Mouse (Mus musculus) myocyte (in vitro differentiated cells): ENCODE data around the gene Cd209f. TPM values are rescaled to one million over a fixed set of nuclear protein-coding genes. Genes with fewer than 3 reads are reported as not detected.
"Not testable (repeated sequence)": the region's sequence is repeated elsewhere in the genome, so short reads cannot be mapped to it uniquely, and the experiment has no call there.

ENCODE experiments used
- H3K27me3 ChIP-seq: one replicate; pipeline ENCODE4 v1.6.1; 2011; ENCODE audit not compliant: control insufficient read depth, insufficient read depth, insufficient read length
- H3K36me3 ChIP-seq: one replicate; pipeline ENCODE4 v1.6.1; 2011; ENCODE audit not compliant: control insufficient read depth, insufficient read depth
- H3K4me2 ChIP-seq: one replicate; pipeline ENCODE4 v1.6.1; 2011; ENCODE audit warnings: low read depth, control low read depth
- H3K4me3 ChIP-seq: one replicate; pipeline ENCODE4 v1.5.1; 2011; ENCODE audit warnings: mild to moderate bottlenecking, control low read depth, moderate library complexity
- H3K79me2 ChIP-seq: one replicate; pipeline ENCODE4 v1.6.1; 2011; ENCODE audit not compliant: control insufficient read depth, insufficient read depth
- H3ac ChIP-seq: one replicate; pipeline ENCODE4 v1.6.1; 2011; ENCODE audit not compliant: control insufficient read depth, insufficient read length
- CEBPB ChIP-seq: IDR thresholded peaks from 2 replicates; pipeline ENCODE4 v1.6.1; 2011; ENCODE audit warnings: mild to moderate bottlenecking, moderate library complexity; ENCODE audit not compliant: poor library complexity, insufficient read depth, severe bottlenecking
- E2F4 ChIP-seq: IDR thresholded peaks from one replicate; pipeline ENCODE4 v1.6.1; 2011; ENCODE audit warnings: mild to moderate bottlenecking, control low read depth, moderate library complexity; ENCODE audit not compliant: insufficient read depth
- MAX ChIP-seq: IDR thresholded peaks from one replicate; pipeline ENCODE4 v1.6.1; 2011; ENCODE audit warnings: low read depth, mild to moderate bottlenecking, control low read depth
- MYOD1 ChIP-seq, 3 experiments: IDR thresholded peaks; one replicate each; pipeline ENCODE4 v1.6.1; 2011; ENCODE audit warnings: control low read depth in 2 of 3, low read depth in 2 of 3, mild to moderate bottlenecking in 2 of 3, moderate library complexity in 1 of 3; ENCODE audit not compliant: insufficient read length in 2 of 3, control insufficient read depth in 1 of 3
- MYOG ChIP-seq, 3 experiments: IDR thresholded peaks; one replicate each; pipeline ENCODE4 v1.6.1; 2011; ENCODE audit warnings: control low read depth in 2 of 3, low read depth in 2 of 3, mild to moderate bottlenecking in 2 of 3; ENCODE audit not compliant: insufficient read length in 2 of 3, control insufficient read depth in 1 of 3, insufficient read depth in 1 of 3
- POLR2A ChIP-seq: IDR thresholded peaks from one replicate; pipeline ENCODE4 v1.6.1; 2011; ENCODE audit warnings: low read depth, mild to moderate bottlenecking, control low read depth, moderate library complexity; ENCODE audit not compliant: insufficient read length
- POLR2AphosphoS2 ChIP-seq: IDR thresholded peaks from one replicate; pipeline ENCODE4 v1.6.1; 2011; ENCODE audit warnings: low read depth, control low read depth; ENCODE audit not compliant: insufficient read length
- REST ChIP-seq: IDR thresholded peaks from one replicate; pipeline ENCODE4 v1.6.1; 2011; ENCODE audit warnings: mild to moderate bottlenecking, control low read depth, moderate library complexity; ENCODE audit not compliant: insufficient read depth, insufficient read length
- SRF ChIP-seq: IDR thresholded peaks from one replicate; pipeline ENCODE4 v1.6.1; 2011; ENCODE audit warnings: low read depth; ENCODE audit not compliant: control insufficient read depth, insufficient read length
- TCF12 ChIP-seq: IDR thresholded peaks from one replicate; pipeline ENCODE4 v1.6.1; 2011; ENCODE audit warnings: mild to moderate bottlenecking, control low read depth; ENCODE audit not compliant: poor library complexity, insufficient read depth, severe bottlenecking
- TCF3 ChIP-seq: IDR thresholded peaks from one replicate; pipeline ENCODE4 v1.6.1; 2011; ENCODE audit warnings: low read depth, control low read depth; ENCODE audit not compliant: insufficient read length
- USF1 ChIP-seq: IDR thresholded peaks from one replicate; pipeline ENCODE4 v1.6.1; 2011; ENCODE audit warnings: low read depth, mild to moderate bottlenecking, control low read depth, moderate library complexity
- polyA plus RNA-seq: library from polyadenylated mRNA; unstranded; fragments of >200 nt; fragmentation: generic; extraction: Trizol; gene quantifications from one replicate; pipeline ENCODE4 v1.2.1, GENCODE M21; 2012; ENCODE audit warnings: missing spikeins

Gene Cd209f
- polyA plus RNA-seq = not detected

DNA sequence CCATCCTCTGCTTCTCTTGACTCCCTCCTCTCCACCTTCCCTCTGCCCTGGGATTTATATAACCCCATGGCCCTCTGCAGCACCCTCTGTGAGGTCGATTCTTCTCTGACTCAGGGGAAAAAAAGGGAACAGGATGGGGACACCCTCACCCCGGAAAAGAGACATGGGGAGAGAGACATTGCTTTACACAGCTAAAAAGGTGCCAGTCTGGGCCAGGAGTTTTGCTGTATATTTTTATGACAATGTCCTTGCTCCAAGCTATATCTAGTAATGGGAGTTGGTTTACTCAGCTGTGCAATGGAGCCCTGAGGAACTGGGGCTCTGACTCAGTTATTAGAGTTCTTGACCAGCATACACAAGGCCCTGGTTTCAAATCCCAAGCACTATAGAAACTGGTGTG, at the start of gene Cd209f:
Gene Cd209f, minus strand, starts transcription at position 101 of the 400 bp plus-strand sequence.
- not testable (repeated sequence) for H3K4me3 ChIP-seq, H3K27me3 ChIP-seq, H3ac ChIP-seq, H3K4me2 ChIP-seq, H3K36me3 ChIP-seq, H3K79me2 ChIP-seq

DNA sequence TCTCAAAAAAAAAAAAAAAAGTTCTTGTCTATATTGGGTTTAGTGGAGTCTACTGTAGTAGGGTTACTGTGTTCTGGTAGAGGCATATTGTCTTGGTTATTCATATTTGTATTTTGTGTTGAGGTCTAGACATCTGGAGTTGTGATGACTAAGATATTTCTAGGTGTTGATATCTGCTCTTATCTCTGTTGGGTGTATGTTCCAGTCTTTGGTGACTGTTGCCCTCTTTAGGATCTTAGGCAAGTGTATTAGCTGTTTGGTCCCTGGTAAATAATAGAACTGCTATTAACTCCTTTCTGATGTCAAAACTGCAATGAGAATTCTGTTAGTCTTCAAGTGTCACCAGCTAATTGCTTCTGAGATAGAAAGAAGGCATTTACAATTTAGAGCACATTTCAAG, 49.2 kb upstream of the Cd209f start:
- no peak overlapping the region for H3K4me2 ChIP-seq
- H3K79me2 ChIP-seq = no peaks in the 10 kb centered on the region
- H3K27me3 ChIP-seq = no peaks in the 10 kb centered on the region
- H3ac ChIP-seq = no peak overlapping the region
- TF ChIP-seq REST = no peak
- TF ChIP-seq TCF12 = no peak
- TF ChIP-seq MAX = no peak
- TF ChIP-seq E2F4 = no peak
- no peak for TF ChIP-seq MYOD1 (IDR thresholded peaks at IDR 0.05; ENCODE audit: control insufficient read depth in 1 of 3, insufficient read length in 2 of 3, low read depth in 2 of 3)
- no peak for TF ChIP-seq USF1
- no peak for TF ChIP-seq TCF3
- no peak for TF ChIP-seq POLR2A
- no peak for TF ChIP-seq POLR2AphosphoS2
- no peak for TF ChIP-seq MYOG (IDR thresholded peaks at IDR 0.05; ENCODE audit: control insufficient read depth in 1 of 3, insufficient read depth in 1 of 3, insufficient read length in 2 of 3, low read depth in 2 of 3)
- no peak for TF ChIP-seq SRF
- no peak for TF ChIP-seq CEBPB
- H3K4me3 ChIP-seq = no peak overlapping the region
- H3K36me3 ChIP-seq = no peaks in the 10 kb centered on the region

DNA sequence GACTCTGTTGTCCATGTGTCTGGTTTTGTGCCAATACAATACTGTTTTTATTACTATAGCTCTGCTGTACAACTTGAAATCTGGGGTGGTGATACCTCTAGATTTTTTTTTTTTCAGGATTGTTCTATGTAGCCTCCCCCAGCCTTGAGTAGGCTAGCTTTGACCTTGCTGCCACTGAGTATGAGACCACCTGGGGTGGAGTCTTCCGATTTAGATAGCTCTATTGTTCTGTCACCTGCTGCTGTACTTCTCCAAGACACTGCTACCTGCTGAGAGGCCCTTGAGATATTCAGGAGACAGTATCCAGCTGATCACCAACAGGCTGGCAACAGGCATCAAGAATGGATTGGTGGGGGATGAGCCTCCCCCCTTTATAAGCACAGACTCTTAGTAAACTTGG, 41.6 kb upstream of the Cd209f start:
- H3K4me3 ChIP-seq = no peak overlapping the region
- TF ChIP-seq CEBPB (no peak), REST (no peak), SRF (no peak), TCF3 (no peak), MAX (no peak)
- no peaks in the 10 kb centered on the region for H3K36me3 ChIP-seq
- no peak overlapping the region for H3ac ChIP-seq
- no peak overlapping the region for H3K4me2 ChIP-seq
- H3K79me2 ChIP-seq = no peaks in the 10 kb centered on the region
- H3K27me3 ChIP-seq = peaks cover 9% of the 10 kb centered on the region

DNA sequence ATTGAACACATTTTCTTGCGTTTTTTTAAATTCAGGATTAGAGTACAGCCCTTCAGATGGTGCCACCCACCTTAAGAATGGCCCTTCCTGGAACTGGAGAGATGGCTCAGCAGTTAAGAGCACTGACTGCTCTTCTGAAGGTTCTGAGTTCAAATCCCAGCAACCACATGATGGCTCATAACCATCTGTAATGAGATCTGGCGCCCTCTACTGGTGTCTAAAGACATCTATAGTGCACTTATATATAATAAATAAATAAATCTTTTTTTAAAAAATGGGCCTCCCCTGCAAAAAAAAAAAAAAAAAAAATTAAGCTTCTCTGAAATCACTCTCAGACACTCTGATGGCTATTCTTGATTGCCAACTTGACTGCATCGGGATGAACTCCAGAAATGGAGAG, 36.1 kb upstream of the Cd209f start:
- H3K4me2 ChIP-seq = no peak overlapping the region
- no peaks in the 10 kb centered on the region for H3K36me3 ChIP-seq
- H3K79me2 ChIP-seq = no peaks in the 10 kb centered on the region
- H3ac ChIP-seq = no peak overlapping the region
- TF ChIP-seq TCF12 (no peak), SRF (no peak), E2F4 (no peak), MYOG (IDR thresholded peaks at IDR 0.05; ENCODE audit: control insufficient read depth in 1 of 3, insufficient read depth in 1 of 3, insufficient read length in 2 of 3, low read depth in 2 of 3) (no peak), POLR2AphosphoS2 (no peak), REST (no peak), CEBPB (no peak), POLR2A (no peak), MAX (no peak), TCF3 (no peak), MYOD1 (IDR thresholded peaks at IDR 0.05; ENCODE audit: control insufficient read depth in 1 of 3, insufficient read length in 2 of 3, low read depth in 2 of 3) (no peak), USF1 (no peak)
- peaks cover 9% of the 10 kb centered on the region for H3K27me3 ChIP-seq
- no peak overlapping the region for H3K4me3 ChIP-seq

DNA sequence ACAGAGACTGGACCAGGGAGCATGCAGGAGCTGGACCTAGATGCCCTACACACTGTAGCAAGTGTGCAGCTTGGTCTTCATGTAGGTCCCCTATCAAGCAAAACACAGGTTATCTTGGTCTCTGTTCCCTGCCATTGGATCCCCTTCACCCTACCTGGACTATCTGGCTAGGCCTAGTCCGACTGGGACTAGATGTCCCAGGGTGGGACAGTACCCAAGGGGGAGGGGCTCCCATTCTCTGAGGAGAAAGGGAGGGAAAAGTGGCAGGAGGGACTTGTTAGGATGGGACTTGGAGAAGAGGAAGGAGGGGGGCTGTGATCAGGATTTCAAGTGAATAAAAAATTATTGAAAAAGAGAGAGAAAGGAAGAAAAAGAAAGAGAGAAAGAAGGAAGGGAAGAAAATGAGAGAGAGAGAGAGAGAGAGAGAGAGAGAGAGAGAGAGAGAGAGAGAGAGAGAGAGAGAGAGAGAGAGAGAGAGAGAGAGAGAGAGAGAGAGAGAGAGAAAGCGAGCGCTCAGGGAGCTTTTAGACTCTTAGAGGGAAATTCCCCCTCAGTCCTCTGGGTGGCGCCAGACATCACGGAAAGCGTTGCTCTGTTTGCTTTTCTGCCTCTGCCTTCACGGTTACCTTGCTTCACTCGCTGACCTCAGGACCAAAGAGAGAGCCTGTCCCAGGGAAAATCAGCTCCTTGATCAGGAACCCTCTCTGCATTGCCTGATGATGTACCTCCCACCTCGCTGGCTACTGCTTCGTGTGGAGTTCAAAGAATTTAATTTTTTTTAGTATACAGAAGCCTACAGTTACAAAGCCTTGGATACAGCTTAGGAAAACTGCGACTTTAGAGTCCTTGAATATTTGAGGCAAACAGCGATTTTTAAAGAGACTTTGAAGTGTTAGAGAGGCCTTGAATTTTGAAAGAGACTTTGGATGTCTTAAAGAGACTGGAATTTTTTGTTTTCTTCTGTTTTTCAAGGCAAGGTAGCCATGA, 34.3 kb upstream of the Cd209f start:
- no peak overlapping the region for H3ac ChIP-seq
- TF ChIP-seq MYOD1 (IDR thresholded peaks at IDR 0.05; ENCODE audit: control insufficient read depth in 1 of 3, insufficient read length in 2 of 3, low read depth in 2 of 3) (no peak), TCF3 (no peak), POLR2A (no peak), MYOG (IDR thresholded peaks at IDR 0.05; ENCODE audit: control insufficient read depth in 1 of 3, insufficient read depth in 1 of 3, insufficient read length in 2 of 3, low read depth in 2 of 3) (no peak), USF1 (no peak), MAX (no peak), CEBPB (no peak)
- H3K4me3 ChIP-seq = no peak overlapping the region
- no peaks in the 10 kb centered on the region for H3K36me3 ChIP-seq
- H3K79me2 ChIP-seq = no peaks in the 10 kb centered on the region
- H3K4me2 ChIP-seq = peak overlapping the region; percentile 66
- H3K27me3 ChIP-seq = peaks cover 1% of the 10 kb centered on the region
